28 mouse cellular contexts compared by ENCODE assay signal in the genomic region with DNA sequence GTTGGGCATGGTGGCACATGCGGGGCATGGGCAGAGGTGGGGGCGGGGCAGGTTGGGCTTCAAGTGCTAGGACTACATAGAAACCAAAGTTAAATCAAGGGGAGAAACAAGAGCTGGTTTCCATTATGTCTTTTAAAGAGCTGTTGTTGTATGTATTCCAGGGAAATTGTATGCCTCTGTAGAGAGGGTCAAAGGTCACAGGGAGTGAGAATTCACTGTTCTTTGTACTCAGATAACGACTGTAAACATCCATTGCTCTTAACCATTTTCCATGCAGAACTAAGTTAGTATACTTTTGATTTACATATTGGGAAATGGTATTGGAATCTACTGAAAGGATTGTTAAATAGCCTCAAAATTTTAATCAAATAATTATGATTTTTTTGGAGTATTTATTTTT. TPM values are rescaled to one million over a fixed set of nuclear protein-coding genes. Genes with fewer than 3 reads are reported as not detected.
DNase-seq lines count a peak whose midpoint lies in the region; ATAC-seq and TF ChIP-seq lines count a peak whose summit lies in the region.
"Had no signal": no experiment of that assay in that cellular context is flagged by ENCODE, and none has a peak within 500 bp of the region (broad histone marks: within the 10 kb centered on the region; RNA-seq: fewer than 3 reads in every experiment).

No protein-coding gene starts in this region.

- peak; percentile 48 for DNase-seq in embryo, embryonic 10 days (ENCODE audit: low spot score)
- peak; percentile 39 for DNase-seq in embryo, embryonic 10.5 days (ENCODE audit: low spot score)
- no peak for DNase-seq in liver, postnatal 0 days
- DNase-seq in stomach, postnatal 0 days (ENCODE audit: low spot score): no peak
- DNase-seq in layer of hippocampus, adult 2 months (ENCODE audit: low spot score in 2 of 2): no peak
- DNase-seq: adrenal gland, adult 2 months; adrenal gland, postnatal 36 days; B cell, adult 2 months; cerebellum, adult 18-20 months; cerebellum, postnatal 25 days; gastrocnemius, postnatal 14 days; heart, adult 11 months; kidney, adult 18-20 months; lung, postnatal 36 days; thymus, postnatal 14 days had no signal

- H3K36me3 ChIP-seq in intestine, embryonic 15.5 days: no peaks in the 10 kb centered on the region
- peaks cover 13% of the 10 kb centered on the region; the same call in 1 of the 2 replicates for H3K36me3 ChIP-seq in liver, postnatal 0 days (replicated peaks; ENCODE audit: insufficient read depth, low read length)
- H3K36me3 ChIP-seq in stomach, postnatal 0 days (ENCODE audit: control insufficient read depth, insufficient read depth, low read length): peaks cover 4% of the 10 kb centered on the region; the same call in 1 of the 2 replicates
- no peaks in the 10 kb centered on the region; the same call in 1 of the 2 replicates for H3K36me3 ChIP-seq in hindbrain, embryonic 16.5 days (ENCODE audit: control insufficient read depth, insufficient read depth, low read length)

- H3K4me3 ChIP-seq in intestine, embryonic 15.5 days (replicated peaks): no peak overlapping the region
- no peak overlapping the region for H3K4me3 ChIP-seq in liver, postnatal 0 days (ENCODE audit: low read depth, low read length)
- H3K4me3 ChIP-seq in stomach, postnatal 0 days (ENCODE audit: low read depth, low read length): no peak overlapping the region
- H3K4me3 ChIP-seq in layer of hippocampus, adult 2 months: no peak overlapping the region
- no peak overlapping the region for H3K4me3 ChIP-seq in hindbrain, embryonic 16.5 days (ENCODE audit: low read length)
- H3K4me3 ChIP-seq: forebrain, embryonic 13.5 days; heart, embryonic 10.5 days; heart, embryonic 15.5 days; limb, embryonic 13.5 days; liver, embryonic 15.5 days; myocyte; neural tube, embryonic 12.5 days had no signal

- no peaks in the 10 kb centered on the region for H3K9me3 ChIP-seq in intestine, embryonic 15.5 days
- no peaks in the 10 kb centered on the region for H3K9me3 ChIP-seq in liver, postnatal 0 days (ENCODE audit: low read length)
- no peaks in the 10 kb centered on the region for H3K9me3 ChIP-seq in stomach, postnatal 0 days (ENCODE audit: control insufficient read depth, low read length)
- H3K9me3 ChIP-seq in hindbrain, embryonic 16.5 days (ENCODE audit: control insufficient read depth, low read length): no peaks in the 10 kb centered on the region
- H3K9me3 ChIP-seq: forebrain, embryonic 13.5 days; heart, embryonic 10.5 days; heart, embryonic 15.5 days; limb, embryonic 13.5 days; liver, embryonic 15.5 days; neural tube, embryonic 12.5 days had no signal

- peak; percentile 76 for ATAC-seq in intestine, embryonic 15.5 days
- no peak for ATAC-seq in liver, postnatal 0 days
- no peak for ATAC-seq in stomach, postnatal 0 days (ENCODE audit: low FRiP score, low TSS enrichment)
- ATAC-seq in hindbrain, embryonic 16.5 days: no peak
- ATAC-seq: activated CD4-positive, CD25-positive, alpha-beta regulatory T cell, adult 4 months; forebrain, embryonic 13.5 days; hindbrain, postnatal 0 days; midbrain, embryonic 16.5 days had no signal

- no peak overlapping the region for H3K9ac ChIP-seq in intestine, embryonic 15.5 days
- H3K9ac ChIP-seq in liver, postnatal 0 days (replicated peaks): no peak overlapping the region
- no peak overlapping the region for H3K9ac ChIP-seq in stomach, postnatal 0 days (ENCODE audit: low read length)
- H3K9ac ChIP-seq in hindbrain, embryonic 16.5 days (ENCODE audit: low read depth, low read length): no peak overlapping the region
- H3K9ac ChIP-seq: forebrain, embryonic 13.5 days; heart, embryonic 15.5 days; limb, embryonic 13.5 days; liver, embryonic 15.5 days; neural tube, embryonic 12.5 days had no signal

- no peak overlapping the region for H3K4me2 ChIP-seq in intestine, embryonic 15.5 days (replicated peaks)
- no peak overlapping the region for H3K4me2 ChIP-seq in liver, postnatal 0 days (ENCODE audit: low read depth, low read length)
- H3K4me2 ChIP-seq in stomach, postnatal 0 days (replicated peaks; ENCODE audit: low read depth): no peak overlapping the region
- H3K4me2 ChIP-seq in hindbrain, embryonic 16.5 days (ENCODE audit: low read length): no peak overlapping the region
- H3K4me2 ChIP-seq: forebrain, embryonic 13.5 days; heart, embryonic 15.5 days; limb, embryonic 13.5 days; liver, embryonic 15.5 days; midbrain, embryonic 11.5 days; neural tube, embryonic 12.5 days had no signal

- no peaks in the 10 kb centered on the region for H3K4me1 ChIP-seq in intestine, embryonic 15.5 days (replicated peaks)
- no peaks in the 10 kb centered on the region for H3K4me1 ChIP-seq in liver, postnatal 0 days (ENCODE audit: insufficient read depth)
- no peaks in the 10 kb centered on the region for H3K4me1 ChIP-seq in stomach, postnatal 0 days (replicated peaks; ENCODE audit: control insufficient read depth, insufficient read depth)
- no peaks in the 10 kb centered on the region for H3K4me1 ChIP-seq in hindbrain, embryonic 16.5 days (ENCODE audit: control insufficient read depth, insufficient read depth, low read depth, low read length)
- H3K4me1 ChIP-seq: forebrain, embryonic 13.5 days; heart, embryonic 10.5 days; heart, embryonic 15.5 days; limb, embryonic 13.5 days; neural tube, embryonic 12.5 days had no signal

- H3K27ac ChIP-seq in intestine, embryonic 15.5 days: no peak overlapping the region
- peak overlapping the region; percentile 34; the same call in 1 of the 2 replicates for H3K27ac ChIP-seq in liver, postnatal 0 days (ENCODE audit: low read depth)
- no peak overlapping the region for H3K27ac ChIP-seq in stomach, postnatal 0 days (replicated peaks)
- no peak overlapping the region for H3K27ac ChIP-seq in layer of hippocampus, adult 2 months
- no peak overlapping the region for H3K27ac ChIP-seq in hindbrain, embryonic 16.5 days (ENCODE audit: low read depth, low read length)
- H3K27ac ChIP-seq: forebrain, embryonic 13.5 days; heart, embryonic 10.5 days; heart, embryonic 15.5 days; hindbrain, postnatal 0 days; limb, embryonic 13.5 days; liver, embryonic 15.5 days; neural tube, embryonic 12.5 days had no signal

- TF ChIP-seq EP300 in liver, postnatal 0 days (IDR thresholded peaks at IDR 0.05; ENCODE audit: low read depth): no peak
- TF ChIP-seq EP300 in stomach, postnatal 0 days (optimal IDR thresholded peaks at IDR 0.05): no peak

- H3K27me3 ChIP-seq in intestine, embryonic 15.5 days (replicated peaks): no peaks in the 10 kb centered on the region
- no peaks in the 10 kb centered on the region for H3K27me3 ChIP-seq in liver, postnatal 0 days (ENCODE audit: insufficient read depth, low read length)
- H3K27me3 ChIP-seq in stomach, postnatal 0 days (ENCODE audit: control insufficient read depth, insufficient read depth, low read length): no peaks in the 10 kb centered on the region
- no peaks in the 10 kb centered on the region for H3K27me3 ChIP-seq in hindbrain, embryonic 16.5 days (replicated peaks; ENCODE audit: control insufficient read depth, insufficient read depth, low read length)
- H3K27me3 ChIP-seq: forebrain, embryonic 13.5 days; heart, embryonic 15.5 days; limb, embryonic 13.5 days; liver, embryonic 15.5 days; neural tube, embryonic 12.5 days had no signal

- TF ChIP-seq CTCF in liver, postnatal 0 days (IDR thresholded peaks at IDR 0.05; ENCODE audit: low read depth): no peak
- no peak for TF ChIP-seq CTCF in stomach, postnatal 0 days (IDR thresholded peaks at IDR 0.05; ENCODE audit: low read depth)
- TF ChIP-seq CTCF in layer of hippocampus, adult 2 months (conservative IDR thresholded peaks at IDR 0.05): no peak

- WGBS in intestine, embryonic 15.5 days: 80% methylated on average over 3 of the region's 3 CpGs
- WGBS in liver, postnatal 0 days (ENCODE audit: insufficient replicate concordance): 81% methylated on average over 3 of the region's 3 CpGs
- 76% methylated on average over 3 of the region's 3 CpGs for whole genome bisulfite sequencing in stomach, postnatal 0 days
- WGBS in hindbrain, embryonic 16.5 days: 61% methylated on average over 3 of the region's 3 CpGs

RNA-seq across cellular contexts. Expression of gene Hace1, which starts 28.2 kb away (rescaled TPM):
- polyA plus RNA-seq in intestine, embryonic 15.5 days (2015; fragmentation: Nextera tagmentation; extraction: Ambion mirVana): 12.4 and 15.5 TPM in 2 replicates
- 15.1 and 15.8 TPM in 2 replicates for polyA plus RNA-seq in liver, postnatal 0 days (2015; fragmentation: Nextera tagmentation; extraction: Ambion mirVana)
- 13.6 and 13.7 TPM in 2 replicates for polyA plus RNA-seq in stomach, postnatal 0 days (2015; fragmentation: Nextera tagmentation; extraction: Ambion mirVana)
- 10 to 100 TPM; 42.9 to 45.3 TPM for total RNA-seq in layer of hippocampus, adult 2 months (2021)
- 14.1 and 16.8 TPM in 2 replicates for polyA plus RNA-seq in hindbrain, embryonic 16.5 days (2015; fragmentation: Nextera tagmentation; extraction: Ambion mirVana)

Comparison
In these comparisons a context has a peak if more than half of its experiments do, and no peak if none do; other contexts are left out.
1. DNase-seq: peak in embryo, embryonic 10 days (single experiment) and embryo, embryonic 10.5 days (single experiment); none in liver, postnatal 0 days (single experiment), stomach, postnatal 0 days (single experiment) and layer of hippocampus, adult 2 months (0 of 2).